Mouse (Mus musculus) brain, embryonic 14.5 days (tissue): ENCODE measurements at regions not wholly inside any gene's neighbourhood (a gene's known extent, or its start where the extent isn't known, plus 50 kb on each side); places are given as distances from the start of the nearest gene placed in this dataset.

Experiments used
- CTCF ChIP-seq: fragments of 200-500 bp; IDR thresholded peaks from 2 replicates; pipeline ENCODE4 v1.5.1; 2012; ENCODE audit warnings: inconsistent platforms, mild to moderate bottlenecking, moderate library complexity, borderline replicate concordance; ENCODE audit not compliant: insufficient read depth, insufficient read length; ENCODE audit errors: extremely low read depth
- POLR2A ChIP-seq: fragments of 200-500 bp; IDR thresholded peaks from 2 replicates; pipeline ENCODE4 v1.6.1; 2012; ENCODE audit warnings: mild to moderate bottlenecking, inconsistent platforms, borderline replicate concordance; ENCODE audit not compliant: poor library complexity, insufficient read depth, insufficient read length, severe bottlenecking; ENCODE audit errors: extremely low read depth

- no peak for TF ChIP-seq CTCF
- TF ChIP-seq POLR2A, result no peak
Observed at GRCm38 (mm10) chr4:95358674-95359073, 198.6 kb upstream of the Fggy start.
